Mouse (Mus musculus): ENCODE data around the gene Gm17783. TPM values are rescaled to one million over a fixed set of nuclear protein-coding genes. Genes with fewer than 3 reads are reported as not detected.
"Not testable (repeated sequence)": the region's sequence is repeated elsewhere in the genome, so short reads cannot be mapped to it uniquely, and the experiment has no call there.

Gm17783 gene
- total and polyA plus RNA-seq, 3 experiments, result not detected

DNA sequence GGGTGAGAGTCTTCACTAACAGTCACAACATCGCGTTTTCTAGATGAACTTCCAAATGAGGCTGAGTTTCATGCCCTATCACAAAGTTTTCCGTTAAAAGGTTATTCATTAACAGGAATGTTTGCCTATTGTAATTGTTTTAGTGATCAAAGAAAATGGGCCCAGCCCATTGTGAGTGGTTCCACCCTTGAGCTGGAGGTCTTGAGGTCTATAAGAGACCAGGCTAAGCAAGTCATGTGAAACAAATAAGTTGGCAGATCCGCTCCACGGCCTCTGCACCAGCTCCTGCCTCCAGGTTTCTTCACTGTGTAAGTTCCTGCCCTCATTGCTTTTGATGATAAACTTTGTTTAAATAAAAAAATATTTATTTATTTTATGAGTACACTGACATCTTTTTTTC is 38.9 kb downstream of the Gm17783 start, which contains the start of gene Gm609:
TSS of gene Gm609 (minus strand) at position 43 of the 400 bp plus-strand sequence.
- no peak within 1 kb of the TSS for H3K27ac ChIP-seq
- no peak within 1 kb of the TSS for H3K4me3 ChIP-seq
- 84% methylated on average over 5 of the region's 5 CpGs for WGBS
- no peak for DNase-seq
- no peak for TF ChIP-seq EP300 (IDR thresholded peaks at IDR 0.05; ENCODE audit: insufficient read depth, low read depth, low read length)
- no peak for TF ChIP-seq CTCF (IDR thresholded peaks at IDR 0.05)
- no peak for TF ChIP-seq POLR2A (IDR thresholded peaks at IDR 0.05; ENCODE audit: insufficient read depth, low read depth, low read length)
- no peaks in the 10 kb centered on the region for H3K36me3 ChIP-seq (ENCODE audit: control insufficient read depth, insufficient read depth, low read length)
- intact Hi-C loops (cut with DNase I), result no loop called here
- no peaks in the 10 kb centered on the region for H3K27me3 ChIP-seq (ENCODE audit: control insufficient read depth, insufficient read depth, low read length)
- no peak within 1 kb of the TSS for H3K9ac ChIP-seq (ENCODE audit: low read depth, low read length)
- H3K4me1 ChIP-seq (ENCODE audit: control insufficient read depth, insufficient read depth, low read length), result no peaks in the 10 kb centered on the region
- no peaks in the 10 kb centered on the region for H3K79me2 ChIP-seq (replicated peaks; ENCODE audit: control insufficient read depth, insufficient read depth, low read length)

DNA sequence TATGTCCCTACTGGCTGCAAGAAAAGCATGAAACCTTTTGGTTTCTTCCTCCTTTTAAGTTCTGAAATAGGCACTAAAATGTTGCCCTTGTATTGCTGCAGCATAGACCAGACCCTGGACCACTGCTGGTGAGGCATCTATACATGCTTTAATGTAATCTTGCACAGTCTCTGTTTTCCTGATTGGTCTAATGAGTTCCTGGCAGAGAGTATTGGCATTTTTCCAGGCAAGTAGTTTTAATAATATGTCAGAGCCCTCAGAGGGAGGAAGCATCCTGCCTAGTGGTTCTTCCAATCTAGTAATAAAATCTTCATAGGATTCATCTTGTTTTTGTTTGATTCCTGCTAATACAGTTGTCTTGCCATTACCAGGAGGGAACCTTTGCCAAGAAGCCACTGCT is 54.9 kb downstream of the Gm17783 start:
- no peak for TF ChIP-seq POLR2A (IDR thresholded peaks at IDR 0.05; ENCODE audit: insufficient read depth, low read depth, low read length)
- intact Hi-C loops (cut with DNase I), result no loop called here
- no peaks in the 10 kb centered on the region for H3K36me3 ChIP-seq (ENCODE audit: control insufficient read depth, insufficient read depth, low read length)

DNA sequence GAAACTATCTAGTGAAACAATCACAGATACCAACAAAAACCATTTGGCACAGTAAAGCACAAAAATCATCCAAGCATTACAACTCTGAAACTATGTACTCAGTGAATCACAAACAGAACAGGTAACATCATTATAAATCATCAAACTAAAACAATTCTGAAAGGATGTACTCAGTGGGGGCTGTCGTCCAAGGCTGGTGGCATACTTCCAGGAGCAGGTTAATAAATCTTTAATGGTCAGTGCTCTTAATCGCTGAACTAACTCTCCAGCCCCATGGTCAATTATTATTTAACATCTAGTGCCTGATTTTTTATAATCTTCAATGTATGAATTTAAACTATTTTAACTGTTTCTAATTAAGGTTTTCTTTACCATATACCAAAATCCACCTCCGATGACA is 60.0 kb downstream of the Gm17783 start:
- 56% methylated on average over 3 of the region's 3 CpGs for WGBS
- H3K36me3 ChIP-seq (ENCODE audit: control insufficient read depth, insufficient read depth, low read length); H3K27ac ChIP-seq; DNase-seq; H3K4me3 ChIP-seq; H3K27me3 ChIP-seq (ENCODE audit: control insufficient read depth, insufficient read depth, low read length); intact Hi-C loops (cut with DNase I); H3K4me1 ChIP-seq (ENCODE audit: control insufficient read depth, insufficient read depth, low read length); H3K79me2 ChIP-seq (replicated peaks; ENCODE audit: control insufficient read depth, insufficient read depth, low read length); H3K9ac ChIP-seq (ENCODE audit: low read depth, low read length): not testable (repeated sequence)

More for the DNA sequence above, 54.9 kb downstream of the Gm17783 start:
- Histone ChIP-seq H3K27ac (no peak overlapping the region), H3K27me3 (ENCODE audit: control insufficient read depth, insufficient read depth, low read length) (no peaks in the 10 kb centered on the region), H3K4me1 (ENCODE audit: control insufficient read depth, insufficient read depth, low read length) (no peaks in the 10 kb centered on the region), H3K79me2 (replicated peaks; ENCODE audit: control insufficient read depth, insufficient read depth, low read length) (no peaks in the 10 kb centered on the region), H3K4me3 (no peak overlapping the region), H3K9ac (ENCODE audit: low read depth, low read length) (no peak overlapping the region)
- DNase-seq, result no peak

Other genes with a start within 250 kb of the Gm17783 start
- 10 to 100 TPM; 63.6 to 69.3 TPM for gene Cd200, start 123.0 kb downstream of the Gm17783 start, total RNA-seq (2021)
- gene Cd200, start 123.0 kb downstream of the Gm17783 start, polyA plus RNA-seq (2012; rRNA removed), result 90.0 and 99.3 TPM in 2 replicates
- not detected for gene Gm609, start 39.1 kb downstream of the Gm17783 start, total RNA-seq (2021)
- gene Gm609, start 39.1 kb downstream of the Gm17783 start, polyA plus RNA-seq (2012; rRNA removed), result not detected in 2 replicates
- gene Slc9c1, start 3.3 kb upstream of the Gm17783 start, total RNA-seq (2021), result not detected
- not detected in 2 replicates for gene Slc9c1, start 3.3 kb upstream of the Gm17783 start, polyA plus RNA-seq (2012; rRNA removed)
- under 1 TPM in 1 of 2 experiments, not detected in 1; 0.20 TPM for gene Gcsam, start 78.3 kb upstream of the Gm17783 start, total RNA-seq (2021)
- 0.12 TPM in 1 of 2 replicates, not detected in the other for gene Gcsam, start 78.3 kb upstream of the Gm17783 start, polyA plus RNA-seq (2012; rRNA removed)
- gene BC016579, start 122.0 kb upstream of the Gm17783 start, total RNA-seq (2021), result not detected
- not detected in 2 replicates for gene BC016579, start 122.0 kb upstream of the Gm17783 start, polyA plus RNA-seq (2012; rRNA removed)
- gene Tmprss7, start 161.6 kb upstream of the Gm17783 start, total RNA-seq (2021), result not detected
- 0.06 TPM in 1 of 2 replicates, not detected in the other for gene Tmprss7, start 161.6 kb upstream of the Gm17783 start, polyA plus RNA-seq (2012; rRNA removed)
- 1 to 10 TPM in 1 of 2 experiments, under 1 TPM in 1; 0.57 to 1.4 TPM for gene Tagln3, start 192.6 kb upstream of the Gm17783 start, total RNA-seq (2021)
- gene Tagln3, start 192.6 kb upstream of the Gm17783 start, polyA plus RNA-seq (2012; rRNA removed), result 1.4 and 1.6 TPM in 2 replicates
- 10 to 100 TPM; 15.8 to 17.1 TPM for gene Abhd10, start 210.9 kb upstream of the Gm17783 start, total RNA-seq (2021)
- gene Abhd10, start 210.9 kb upstream of the Gm17783 start, polyA plus RNA-seq (2012; rRNA removed), result 11.5 and 15.8 TPM in 2 replicates